Mouse (Mus musculus) liver, adult 2 months (tissue): Measurements from ENCODE around the gene Kif1c. TPM values are rescaled to one million over a fixed set of nuclear protein-coding genes. Genes with fewer than 3 reads are reported as not detected.

Experiments used
- DNase-seq: peaks from one replicate; pipeline ENCODE4 v3.0.0-alpha.2; 2011; ENCODE audit warnings: low read depth, low spot score; ENCODE audit errors: extremely low read depth
- H3K27ac ChIP-seq: fragments of 200-500 bp; replicated peaks from 2 replicates; pipeline ENCODE4 v1.5.1; 2012; ENCODE audit warnings: low read depth, mild to moderate bottlenecking, control low read depth, inconsistent platforms, low read length; ENCODE audit not compliant: insufficient read depth
- H3K27me3 ChIP-seq: fragments of 200-500 bp; 2 replicates; pipeline ENCODE4 v1.6.1; 2012; ENCODE audit warnings: mild to moderate bottlenecking, moderate library complexity, low read length, inconsistent platforms; ENCODE audit not compliant: control insufficient read depth, insufficient read depth
- H3K36me3 ChIP-seq: fragments of 200-500 bp; 2 replicates; pipeline ENCODE4 v1.6.1; 2012; ENCODE audit warnings: low read length, inconsistent platforms; ENCODE audit not compliant: control insufficient read depth, insufficient read depth
- H3K4me1 ChIP-seq: fragments of 200-500 bp; 2 replicates; pipeline ENCODE4 v1.6.1; 2011; ENCODE audit warnings: low read length; ENCODE audit not compliant: control insufficient read depth, insufficient read depth
- H3K4me3 ChIP-seq: fragments of 200-500 bp; 2 replicates; pipeline ENCODE4 v1.5.1; 2011; ENCODE audit warnings: low read depth, mild to moderate bottlenecking, control low read depth, low read length, moderate library complexity; ENCODE audit not compliant: insufficient read depth
- H3K79me2 ChIP-seq: fragments of 200-500 bp; 2 replicates; pipeline ENCODE4 v1.6.1; 2012; ENCODE audit warnings: inconsistent platforms, mild to moderate bottlenecking, low read length, moderate library complexity; ENCODE audit not compliant: control insufficient read depth, insufficient read depth
- H3K9ac ChIP-seq: fragments of 200-500 bp; 2 replicates; pipeline ENCODE4 v1.6.1; 2012; ENCODE audit warnings: low read depth, mild to moderate bottlenecking, control low read depth, inconsistent platforms, low read length
- CTCF ChIP-seq: fragments of 200-500 bp; IDR thresholded peaks from 2 replicates; pipeline ENCODE4 v1.5.1; 2011; ENCODE audit warnings: low read depth, low read length, control low read depth
- POLR2A ChIP-seq: fragments of 200-500 bp; IDR thresholded peaks from 2 replicates; pipeline ENCODE4 v1.6.1; 2011; ENCODE audit warnings: low read length, control low read depth; ENCODE audit not compliant: insufficient read depth; ENCODE audit errors: extremely low read depth
- WGBS: fragments of 180-500 bp; shearing (Covaris S2); methylation state at CpG from one replicate; pipeline ENCODE4 v1.1.7; 2018; 5-methylcytosine and 5-hydroxymethylcytosine counted together
- polyA plus RNA-seq: library from polyadenylated mRNA; depleted of rRNA; stranded (reverse); fragments of >200 nt; gene quantifications from 2 replicates; pipeline ENCODE4 v1.2.3, GENCODE M21; 2012
- total RNA-seq: library from RNA; depleted of rRNA; stranded (reverse); fragments of >200 nt; gene quantifications from 2 replicates; pipeline ENCODE4 v1.2.3, GENCODE M21; 2014

Kif1c gene
- total and polyA plus RNA-seq, 2 experiments, result 50.8 to 75.6 TPM

- peak; percentile 58 for DNase-seq
- 64% methylated on average over 11 of the region's 11 CpGs for WGBS
- 0 out of 2 replicates have a peak, but pooled peaks have one; percentile 19 for TF ChIP-seq CTCF
- TF ChIP-seq POLR2A, result no peak
- H3K4me3 ChIP-seq, result no peak overlapping the region
- H3K27me3 ChIP-seq, result no peaks in the 10 kb centered on the region
- H3K9ac ChIP-seq, result no peak overlapping the region
- H3K4me1 ChIP-seq, result peaks cover 17% of the 10 kb centered on the region
- H3K79me2 ChIP-seq, result no peaks in the 10 kb centered on the region
- H3K27ac ChIP-seq, result no peak overlapping the region
- peaks cover 11% of the 10 kb centered on the region; the same call in 1 of the 2 replicates for H3K36me3 ChIP-seq
Measured at GRCm38 (mm10) chr11:70681897-70682581, 18.3 kb upstream of the Kif1c start.

GRCm38 (mm10) chr11:70683640-70684039, 16.7 kb upstream of the Kif1c start:
- TF ChIP-seq CTCF, result no peak
- no peak for TF ChIP-seq POLR2A
- no peak overlapping the region for H3K9ac ChIP-seq
- H3K27me3 ChIP-seq, result no peaks in the 10 kb centered on the region
- H3K4me1 ChIP-seq, result peaks cover 15% of the 10 kb centered on the region
- WGBS, result 90% methylated on average over 5 of the region's 5 CpGs
- H3K27ac ChIP-seq, result no peak overlapping the region
- no peak overlapping the region for H3K4me3 ChIP-seq
- peaks cover 11% of the 10 kb centered on the region; the same call in 1 of the 2 replicates for H3K36me3 ChIP-seq
- H3K79me2 ChIP-seq, result no peaks in the 10 kb centered on the region
- DNase-seq, result no peak

- no peak for DNase-seq
- peak overlapping the region; percentile 65 for H3K4me3 ChIP-seq
- H3K27ac ChIP-seq, result peak overlapping the region; percentile 58
- peaks cover 4% of the 10 kb centered on the region; the same call in 1 of the 2 replicates for H3K36me3 ChIP-seq
- TF ChIP-seq CTCF (no peak), POLR2A (no peak)
- WGBS, result 5% methylated on average over 16 of the region's 16 CpGs
- 0 out of 2 replicates have a peak, but pooled peaks cover 6% of the 10 kb centered on the region for H3K4me1 ChIP-seq
- no peaks in the 10 kb centered on the region for H3K27me3 ChIP-seq
- peak overlapping the region; percentile 94 for H3K9ac ChIP-seq
- no peaks in the 10 kb centered on the region for H3K79me2 ChIP-seq
Measured at GRCm38 (mm10) chr11:70686901-70687566, 13.3 kb upstream of the Kif1c start.

- under 1% methylated on average over 52 of the region's 55 CpGs for WGBS
- peak; percentile 51 for DNase-seq
- Histone ChIP-seq H3K9ac (peak within 1 kb of the TSS; percentile 94), H3K4me1 (0 out of 2 replicates have a peak, but pooled peaks cover 5% of the 10 kb centered on the region), H3K27me3 (no peaks in the 10 kb centered on the region), H3K27ac (peak within 1 kb of the TSS; percentile 58), H3K36me3 (peaks cover 2% of the 10 kb centered on the region; the same call in 1 of the 2 replicates), H3K4me3 (peak within 1 kb of the TSS; percentile 65), H3K79me2 (no peaks in the 10 kb centered on the region)
- TF ChIP-seq POLR2A (peak; percentile 43; the same call in 1 of the 2 replicates), CTCF (peak; percentile 35)
Measured at GRCm38 (mm10) chr11:70687601-70688199, 12.6 kb upstream of the Kif1c start, which contains the start of gene Camta2. Gene Camta2 (minus strand): TSS chr11:70688105.

- H3K27me3 ChIP-seq, result no peaks in the 10 kb centered on the region
- peak overlapping the region; percentile 94; the same call in 1 of the 2 replicates for H3K9ac ChIP-seq
- H3K27ac ChIP-seq, result peak overlapping the region; percentile 8; the same call in 1 of the 2 replicates
- peak; percentile 39 for DNase-seq
- 17% methylated on average over 8 of the region's 8 CpGs for WGBS
- peak overlapping the region; percentile 65; the same call in 1 of the 2 replicates for H3K4me3 ChIP-seq
- H3K79me2 ChIP-seq, result no peaks in the 10 kb centered on the region
- TF ChIP-seq CTCF, result no peak
- no peak for TF ChIP-seq POLR2A
- peaks cover 2% of the 10 kb centered on the region; the same call in 1 of the 2 replicates for H3K36me3 ChIP-seq
- 0 out of 2 replicates have a peak, but pooled peaks cover 5% of the 10 kb centered on the region for H3K4me1 ChIP-seq
Measured at GRCm38 (mm10) chr11:70688372-70688771, 12.0 kb upstream of the Kif1c start.
